Mouse (Mus musculus): ENCODE measurements around the gene Mymx. TPM values are rescaled to one million over a fixed set of nuclear protein-coding genes. Genes with fewer than 3 reads are reported as not detected.
A peak's percentile ranks its signal among the peaks of the same experiment; 100 is the strongest.

Gene Mymx
- polyA plus RNA-seq, 1 experiment from 2014 or later: not detected

DNA sequence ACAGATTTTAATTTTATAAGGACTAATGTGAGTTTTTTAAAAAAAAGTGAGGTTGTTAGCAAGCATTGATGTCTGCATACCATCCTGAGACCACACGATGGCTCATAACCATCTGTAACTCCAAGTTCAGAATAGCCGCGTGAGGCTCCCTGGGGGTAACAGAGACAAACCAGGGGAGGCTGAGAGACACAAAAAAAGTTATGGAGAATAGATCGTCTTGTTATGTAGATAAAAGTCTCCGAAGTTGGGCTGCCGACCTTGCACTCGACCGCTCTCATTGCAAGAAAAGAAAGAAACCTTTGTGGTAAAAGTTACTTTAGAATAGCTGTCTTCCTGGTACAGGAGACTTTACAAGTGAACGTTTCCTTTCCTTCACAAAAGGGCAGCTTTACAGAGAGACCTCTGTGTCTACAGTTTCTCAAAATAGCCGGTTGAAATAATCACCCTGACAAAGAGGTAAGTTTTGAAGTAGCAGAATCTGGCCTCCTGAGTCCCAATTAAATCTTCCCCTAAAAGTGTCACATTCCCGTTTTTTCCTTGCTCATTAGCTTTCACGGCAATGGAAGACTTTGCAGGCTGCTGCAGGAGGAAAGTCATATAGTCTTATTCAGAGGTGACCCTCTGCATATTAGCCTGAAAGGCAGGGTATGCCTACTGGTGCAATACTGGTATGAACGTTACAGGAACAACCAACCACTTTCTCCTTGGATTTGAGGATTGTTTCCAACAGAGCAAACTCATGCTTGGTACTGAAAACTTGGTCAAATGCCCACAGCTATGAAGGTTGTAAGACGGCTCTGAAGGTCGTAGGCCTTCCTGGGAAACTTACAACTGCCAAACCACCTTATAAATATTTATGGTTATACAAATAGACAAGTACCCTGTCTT is 5.3 kb upstream of the Mymx start:
- ATAC-seq (replicated peaks): no peak
- H3K9ac ChIP-seq: no peak overlapping the region
- 81% methylated on average over 15 of the region's 15 CpGs for WGBS
- no peaks in the 10 kb centered on the region for H3K9me3 ChIP-seq
- no peaks in the 10 kb centered on the region for H3K4me1 ChIP-seq
- no peak overlapping the region for H3K4me2 ChIP-seq
- no peaks in the 10 kb centered on the region for H3K36me3 ChIP-seq (replicated peaks)
- 0 out of 2 replicates have a peak, but pooled peaks cover under 1% of the 10 kb centered on the region for H3K27me3 ChIP-seq (replicated peaks)
- no peak overlapping the region for H3K27ac ChIP-seq
- no peak overlapping the region for H3K4me3 ChIP-seq

DNA sequence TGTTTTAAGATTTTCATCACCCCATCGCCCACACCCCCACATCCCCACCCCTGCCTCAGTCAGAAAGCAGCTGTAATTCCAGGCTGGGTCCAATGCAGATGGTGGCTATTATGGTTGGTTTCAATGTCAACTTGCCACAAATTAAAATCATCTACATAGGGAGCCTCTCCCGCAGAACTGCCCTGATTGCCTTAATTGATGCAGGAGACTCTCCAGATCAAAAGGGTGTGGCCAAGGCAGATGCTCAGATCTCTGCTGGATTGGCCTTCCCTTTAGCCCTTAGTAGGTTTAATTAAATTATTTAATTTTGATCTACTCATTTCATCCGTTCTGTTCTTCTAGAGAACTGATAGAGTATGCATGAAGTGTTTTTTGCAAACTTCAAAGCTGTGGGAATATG is 1.1 kb upstream of the Mymx start:
- no peaks in the 10 kb centered on the region for H3K9me3 ChIP-seq
- H3K36me3 ChIP-seq (replicated peaks): no peaks in the 10 kb centered on the region
- H3K4me2 ChIP-seq: no peak overlapping the region
- no peak overlapping the region for H3K27ac ChIP-seq
- no peak overlapping the region for H3K9ac ChIP-seq
- peaks cover 27% of the 10 kb centered on the region for H3K27me3 ChIP-seq (replicated peaks)
- WGBS: 69% methylated on average over 3 of the region's 3 CpGs
- H3K4me3 ChIP-seq: no peak overlapping the region
- no peak for ATAC-seq (replicated peaks)
- H3K4me1 ChIP-seq: peaks cover 7% of the 10 kb centered on the region

DNA sequence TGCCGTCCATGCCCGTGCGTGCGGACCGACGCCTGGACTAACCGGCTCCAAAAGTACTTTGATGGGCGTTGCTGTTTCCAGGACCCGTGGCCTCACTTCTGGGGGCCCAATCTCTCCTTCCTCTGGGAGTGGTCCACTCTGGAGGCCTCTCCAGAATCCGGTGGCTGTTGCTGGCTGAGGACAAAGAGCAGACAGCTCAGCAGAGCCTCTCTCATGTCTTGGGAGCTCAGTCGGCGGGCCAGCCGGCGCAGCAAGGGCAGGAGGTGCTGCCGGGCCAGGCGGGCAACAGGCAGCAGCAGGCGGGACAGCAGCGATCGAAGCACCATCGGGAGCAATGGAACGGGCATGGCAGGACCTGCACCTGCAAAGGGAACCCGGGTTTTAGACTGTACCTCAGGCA is 577 bp downstream of the Mymx start:
- Histone ChIP-seq H3K9ac (no peak overlapping the region), H3K27ac (no peak overlapping the region), H3K4me1 (peaks cover 7% of the 10 kb centered on the region), H3K27me3 (replicated peaks) (peaks cover 27% of the 10 kb centered on the region), H3K4me3 (no peak overlapping the region), H3K4me2 (no peak overlapping the region), H3K9me3 (no peaks in the 10 kb centered on the region), H3K36me3 (replicated peaks) (no peaks in the 10 kb centered on the region)
- WGBS: 15% methylated on average over 22 of the region's 22 CpGs
- no peak for ATAC-seq (replicated peaks)

DNA sequence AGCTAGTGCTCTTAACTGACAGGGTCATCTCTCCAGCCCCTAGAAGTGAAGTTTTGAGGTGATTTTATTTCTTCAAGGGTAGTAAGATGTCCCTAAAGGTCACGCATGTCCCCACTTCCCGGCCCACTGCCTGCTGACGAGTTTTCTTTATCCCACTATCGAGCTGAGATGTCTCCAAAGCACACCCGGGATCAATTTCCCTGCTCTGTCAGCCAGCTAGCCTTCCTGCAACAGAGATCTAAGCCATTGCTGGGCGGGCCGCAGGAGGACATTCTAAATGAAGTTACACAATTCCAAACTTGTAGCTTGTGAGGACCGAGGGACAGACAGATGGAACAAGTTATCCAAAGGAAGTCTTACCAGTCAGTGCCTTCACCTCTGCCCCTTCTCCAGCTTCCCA is 1.6 kb downstream of the Mymx start:
- Histone ChIP-seq H3K9me3 (no peaks in the 10 kb centered on the region), H3K27me3 (replicated peaks) (peaks cover 27% of the 10 kb centered on the region), H3K9ac (no peak overlapping the region), H3K4me2 (no peak overlapping the region), H3K36me3 (replicated peaks) (no peaks in the 10 kb centered on the region), H3K4me3 (no peak overlapping the region), H3K27ac (no peak overlapping the region), H3K4me1 (peaks cover 17% of the 10 kb centered on the region)
- 59% methylated on average over 8 of the region's 8 CpGs for whole genome bisulfite sequencing
- ATAC-seq (replicated peaks): no peak

DNA sequence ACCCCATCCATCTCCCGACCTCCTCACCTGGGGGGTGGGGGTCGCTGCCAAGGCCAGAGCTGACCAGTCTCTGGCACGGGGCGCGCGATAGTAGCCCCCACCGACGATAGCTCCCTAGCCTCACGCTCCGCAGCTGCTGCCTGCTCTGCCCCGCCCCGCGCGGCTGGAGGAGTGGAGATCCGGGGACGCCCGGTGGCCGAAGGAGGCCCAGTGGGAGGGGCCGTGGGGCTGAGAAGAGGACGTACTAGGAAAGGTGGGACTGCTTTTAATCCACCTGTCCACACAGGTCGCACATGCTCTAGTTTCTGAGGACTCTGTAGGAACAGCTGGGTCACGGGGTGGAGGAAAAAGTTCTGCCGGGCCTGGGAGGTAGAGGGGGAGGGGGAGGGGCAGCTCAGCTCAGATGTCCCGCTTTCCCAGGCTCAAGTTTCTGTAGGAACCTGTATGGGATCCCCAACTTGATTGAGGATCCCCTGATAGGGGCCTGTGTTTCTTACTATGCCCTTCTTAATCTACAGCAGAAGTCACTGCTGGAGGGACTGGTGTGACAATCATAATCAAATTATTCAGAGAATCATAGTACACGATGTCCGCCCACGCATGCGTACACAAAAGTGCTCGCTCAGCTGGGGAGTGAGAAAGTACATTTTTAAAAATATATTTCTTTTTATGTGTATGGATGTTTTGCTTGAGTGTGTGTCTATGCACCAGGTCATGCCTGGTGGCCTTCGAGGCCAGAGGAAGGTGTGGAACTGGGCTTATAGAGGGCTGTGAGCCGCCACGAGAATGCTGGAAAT is 2.3 kb downstream of the Mymx start, which contains the start of gene Slc29a1:
TSS of gene Slc29a1 (minus strand) at position 161 of the 797 bp plus-strand sequence.
- Histone ChIP-seq H3K27me3 (replicated peaks) (peaks cover 27% of the 10 kb centered on the region), H3K9ac (peak within 1 kb of the TSS; percentile 28), H3K9me3 (no peaks in the 10 kb centered on the region), H3K27ac (no peak within 1 kb of the TSS), H3K36me3 (replicated peaks) (no peaks in the 10 kb centered on the region), H3K4me1 (peaks cover 24% of the 10 kb centered on the region), H3K4me2 (peak within 1 kb of the TSS; percentile 54), H3K4me3 (peak within 1 kb of the TSS; percentile 22)
- WGBS: 16% methylated on average over 31 of the region's 32 CpGs
- no peak for ATAC-seq (replicated peaks)

DNA sequence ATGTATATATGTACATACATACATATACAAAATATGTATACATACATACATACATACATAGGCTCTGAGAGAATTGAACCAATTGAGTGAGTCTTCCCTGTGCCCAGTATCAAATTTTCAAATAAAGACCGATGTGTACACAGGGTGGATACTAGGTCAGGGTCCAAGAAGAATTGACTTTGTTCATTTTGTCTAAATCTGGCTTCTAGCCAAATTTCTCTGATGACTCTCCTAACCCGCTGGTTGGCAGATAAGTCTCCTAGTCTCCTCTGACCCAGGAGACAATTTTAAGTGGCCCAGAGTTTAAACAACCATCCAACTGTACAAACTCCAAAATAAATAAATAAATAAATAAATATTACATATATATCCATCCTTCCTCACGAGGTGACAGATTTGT is 3.0 kb downstream of the Mymx start:
- Histone ChIP-seq H3K4me1 (peaks cover 29% of the 10 kb centered on the region), H3K4me2 (peak overlapping the region; percentile 54; the same call in 1 of the 2 replicates), H3K9me3 (no peaks in the 10 kb centered on the region), H3K4me3 (0 out of 2 replicates have a peak overlapping the region, but pooled peaks have one; percentile 22), H3K27me3 (replicated peaks) (peaks cover 31% of the 10 kb centered on the region), H3K27ac (no peak overlapping the region), H3K9ac (no peak overlapping the region), H3K36me3 (replicated peaks) (no peaks in the 10 kb centered on the region)
- WGBS: 48% methylated on average over 3 of the region's 3 CpGs
- no peak for ATAC-seq (replicated peaks)

DNA sequence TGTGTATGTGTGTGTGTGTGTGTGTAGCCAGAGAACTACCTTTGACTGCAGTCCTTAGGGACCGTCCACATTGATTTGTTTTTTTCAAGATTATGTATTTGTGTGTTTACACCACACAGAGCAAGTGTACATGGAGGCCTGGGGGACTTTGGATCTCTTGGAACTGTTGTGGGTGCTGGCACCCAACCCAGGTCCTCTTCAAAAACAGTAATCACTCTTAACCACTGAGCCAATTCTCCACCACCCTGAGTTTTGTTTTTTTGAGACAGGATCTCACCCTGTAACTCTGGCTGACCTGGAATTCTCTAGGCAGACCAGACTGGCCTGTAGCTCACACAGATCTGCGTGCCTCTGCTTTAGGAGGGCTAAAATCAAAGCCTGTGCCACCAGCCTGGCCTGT is 3.5 kb downstream of the Mymx start:
- no peak overlapping the region for H3K27ac ChIP-seq
- H3K4me1 ChIP-seq: peaks cover 34% of the 10 kb centered on the region
- no peak for ATAC-seq (replicated peaks)
- no peak overlapping the region for H3K4me3 ChIP-seq
- peaks cover 36% of the 10 kb centered on the region for H3K27me3 ChIP-seq (replicated peaks)
- no peak overlapping the region for H3K4me2 ChIP-seq
- no peak overlapping the region for H3K9ac ChIP-seq
- no peaks in the 10 kb centered on the region for H3K36me3 ChIP-seq (replicated peaks)
- WGBS: 91% methylated on average over 2 of the region's 2 CpGs
- no peaks in the 10 kb centered on the region for H3K9me3 ChIP-seq

DNA sequence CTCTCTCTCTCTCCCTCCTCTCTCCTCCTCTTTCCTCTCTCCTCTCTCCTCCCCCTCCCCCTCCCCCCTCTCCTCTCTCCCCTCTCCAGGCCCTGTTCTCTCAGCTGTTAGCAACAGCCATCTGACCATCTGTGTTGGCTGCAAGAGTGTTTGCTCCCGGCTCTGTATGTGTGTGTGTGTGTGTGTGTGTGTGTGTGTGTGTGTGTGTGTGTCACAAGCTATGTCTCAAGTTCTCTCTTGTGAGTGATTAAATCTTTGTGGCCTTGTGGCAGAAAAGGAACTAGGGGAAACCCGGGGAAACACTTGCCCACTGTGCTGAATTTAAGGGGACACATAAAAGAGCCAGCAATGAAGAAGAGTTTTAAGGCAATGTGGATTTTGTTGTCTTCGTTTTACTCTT is 4.1 kb downstream of the Mymx start:
- no peak for ATAC-seq (replicated peaks)

DNA sequence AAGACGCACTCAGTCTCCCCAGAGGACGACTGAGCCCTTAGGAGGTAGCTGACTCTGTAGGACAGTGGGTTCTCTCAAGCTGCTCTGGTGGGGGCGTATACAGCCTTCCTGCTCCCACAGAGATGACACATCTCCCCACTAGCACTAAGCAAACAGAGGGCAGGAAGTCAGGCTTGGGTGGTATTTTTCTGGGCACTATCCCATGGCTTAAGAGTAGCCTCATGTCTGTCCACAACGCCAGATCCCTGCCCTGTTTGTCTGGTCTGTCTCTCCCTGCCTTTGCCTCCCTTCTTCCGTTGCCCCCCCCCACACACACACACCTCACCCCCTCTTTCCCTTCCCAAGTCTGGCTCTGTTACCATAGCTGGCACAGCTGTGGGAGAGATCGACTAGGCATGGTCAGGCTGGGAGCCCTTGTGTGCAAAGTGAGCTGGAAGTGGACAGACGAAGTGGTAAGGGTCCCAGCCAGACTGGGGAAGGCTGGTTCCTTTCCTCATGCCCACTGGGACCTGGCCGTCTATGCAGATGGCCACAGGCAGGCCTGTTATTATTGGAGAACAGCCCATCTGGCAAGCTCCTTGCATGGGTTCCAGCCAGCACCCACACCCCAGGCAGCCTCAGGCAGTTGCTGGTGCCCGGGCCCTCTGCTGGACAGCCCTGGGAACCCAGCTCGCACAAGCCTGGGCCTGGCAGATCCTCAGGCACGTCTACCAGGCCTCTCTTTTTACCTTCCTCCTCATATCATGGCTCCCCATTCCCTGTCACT is 5.1 kb downstream of the Mymx start:
- H3K4me1 ChIP-seq: peaks cover 48% of the 10 kb centered on the region
- no peaks in the 10 kb centered on the region for H3K36me3 ChIP-seq (replicated peaks)
- peak; percentile 43 for ATAC-seq (replicated peaks)
- no peaks in the 10 kb centered on the region for H3K9me3 ChIP-seq
- no peak overlapping the region for H3K4me2 ChIP-seq
- WGBS: 26% methylated on average over 11 of the region's 11 CpGs
- no peak overlapping the region for H3K4me3 ChIP-seq
- peaks cover 35% of the 10 kb centered on the region for H3K27me3 ChIP-seq (replicated peaks)
- H3K9ac ChIP-seq: no peak overlapping the region
- H3K27ac ChIP-seq: peak overlapping the region; percentile 1; the same call in 1 of the 2 replicates

More for the DNA sequence above, 4.1 kb downstream of the Mymx start:
- H3K36me3 ChIP-seq (replicated peaks): no peaks in the 10 kb centered on the region
- no peaks in the 10 kb centered on the region for H3K9me3 ChIP-seq
- peaks cover 39% of the 10 kb centered on the region for H3K4me1 ChIP-seq
- H3K4me3 ChIP-seq: no peak overlapping the region
- no peak overlapping the region for H3K27ac ChIP-seq
- 46% methylated on average over 3 of the region's 3 CpGs for WGBS
- peaks cover 39% of the 10 kb centered on the region for H3K27me3 ChIP-seq (replicated peaks)
- H3K9ac ChIP-seq: no peak overlapping the region
- H3K4me2 ChIP-seq: no peak overlapping the region

DNA sequence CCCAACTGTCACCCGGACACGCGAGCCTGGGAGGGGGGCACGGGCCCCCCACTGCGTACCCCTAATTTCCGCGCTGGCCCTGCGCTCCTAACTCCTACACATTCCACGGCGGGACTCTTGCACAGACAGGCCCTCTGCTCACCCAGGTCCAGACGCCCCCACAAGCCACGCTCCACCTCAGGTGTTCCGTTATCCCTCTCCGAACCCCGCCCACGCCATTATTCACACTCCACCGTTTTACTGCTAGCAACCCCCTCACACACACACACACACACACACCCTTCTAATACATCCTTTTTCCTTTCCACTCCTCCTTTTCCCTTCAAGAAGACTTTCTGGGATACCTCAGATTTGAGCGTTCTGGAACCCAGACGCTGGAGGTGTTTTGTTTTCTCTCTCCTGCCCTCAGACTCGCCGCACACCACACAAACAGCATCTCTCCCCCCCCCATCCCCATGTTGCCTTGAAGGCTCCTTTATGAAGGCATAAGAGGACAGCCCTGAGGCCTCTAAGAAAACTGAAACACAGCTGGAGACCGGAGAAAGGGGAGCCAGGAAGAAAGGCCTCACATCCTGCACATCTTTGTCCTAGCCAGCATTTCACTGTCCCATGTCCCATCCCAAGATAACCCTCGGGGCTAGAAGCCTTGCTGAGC is 6.0 kb downstream of the Mymx start:
- peaks cover 26% of the 10 kb centered on the region for H3K27me3 ChIP-seq (replicated peaks)
- peak; percentile 15; the same call in 1 of the 2 replicates for ATAC-seq (replicated peaks)
- H3K4me1 ChIP-seq: peaks cover 51% of the 10 kb centered on the region
- no peaks in the 10 kb centered on the region for H3K9me3 ChIP-seq
- H3K36me3 ChIP-seq (replicated peaks): no peaks in the 10 kb centered on the region
- 6% methylated on average over 23 of the region's 23 CpGs for WGBS
- H3K9ac ChIP-seq: peak overlapping the region; percentile 40
- H3K4me2 ChIP-seq: peak overlapping the region; percentile 86
- peak overlapping the region; percentile 45 for H3K4me3 ChIP-seq
- H3K27ac ChIP-seq: no peak overlapping the region

DNA sequence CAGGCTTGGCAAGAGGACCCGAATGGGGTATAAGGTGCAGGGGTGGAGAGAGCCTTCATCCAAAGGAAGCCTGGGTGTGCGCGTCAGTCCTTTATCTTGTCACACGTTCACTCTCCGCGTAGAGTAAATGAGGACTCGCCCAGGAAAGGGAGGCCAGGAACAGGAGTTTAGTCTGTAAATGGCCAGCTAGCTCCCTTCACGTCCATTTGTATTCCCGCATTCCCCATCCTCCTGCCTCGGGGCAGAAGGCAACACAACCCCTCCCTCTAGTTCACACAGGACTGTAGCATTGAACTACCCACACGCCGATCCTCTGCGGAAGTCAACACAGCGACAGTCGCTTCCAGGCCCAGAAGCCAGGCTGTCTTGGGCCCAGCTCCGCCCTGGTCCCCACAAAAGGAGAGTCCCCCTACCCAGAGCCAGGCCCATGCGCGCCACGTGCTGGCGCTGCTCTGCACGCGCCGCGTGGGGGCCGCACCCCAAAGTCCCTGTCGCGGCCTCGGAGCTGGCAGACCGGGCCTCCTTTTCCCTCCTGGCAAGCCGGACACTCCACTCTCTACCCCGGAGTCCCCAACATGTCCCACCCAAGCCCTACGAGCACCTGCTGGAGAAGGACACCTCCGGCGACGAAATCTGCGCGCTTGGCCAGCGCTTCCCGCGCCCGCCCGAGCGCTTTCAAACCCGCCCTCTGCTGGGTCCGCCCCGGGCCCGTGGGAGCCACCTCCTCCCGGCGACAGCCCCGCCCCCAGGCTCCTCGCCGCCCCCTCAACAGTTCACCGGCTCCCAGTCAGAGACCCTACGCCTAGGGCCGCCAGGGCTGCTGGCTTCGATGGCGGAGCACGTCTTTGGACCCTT is 6.8 kb downstream of the Mymx start:
- Histone ChIP-seq H3K27ac (no peak overlapping the region), H3K27me3 (replicated peaks) (peaks cover 19% of the 10 kb centered on the region), H3K9me3 (no peaks in the 10 kb centered on the region), H3K4me1 (peaks cover 51% of the 10 kb centered on the region), H3K36me3 (replicated peaks) (no peaks in the 10 kb centered on the region), H3K4me2 (peak overlapping the region; percentile 86), H3K9ac (peak overlapping the region; percentile 40), H3K4me3 (peak overlapping the region; percentile 45)
- ATAC-seq (replicated peaks): peak; percentile 65
- WGBS: 1% methylated on average over 57 of the region's 58 CpGs
